Mouse (Mus musculus) cerebellum, adult (tissue): Measurements from ENCODE around the gene Gm12169.
"Not testable (repeated sequence)": the region's sequence is repeated elsewhere in the genome, so short reads cannot be mapped to it uniquely, and the experiment has no call there.

Experiments
- ATAC-seq: cut with Nextera tagmentation; 2 replicates; pipeline ENCODE4 v1.9.2; 2017; ENCODE audit warnings: mild to moderate bottlenecking, moderate library complexity, mixed read lengths; ENCODE audit not compliant: insufficient number of reproducible peaks, low FRiP score, low TSS enrichment

The Gm12169 gene

DNA sequence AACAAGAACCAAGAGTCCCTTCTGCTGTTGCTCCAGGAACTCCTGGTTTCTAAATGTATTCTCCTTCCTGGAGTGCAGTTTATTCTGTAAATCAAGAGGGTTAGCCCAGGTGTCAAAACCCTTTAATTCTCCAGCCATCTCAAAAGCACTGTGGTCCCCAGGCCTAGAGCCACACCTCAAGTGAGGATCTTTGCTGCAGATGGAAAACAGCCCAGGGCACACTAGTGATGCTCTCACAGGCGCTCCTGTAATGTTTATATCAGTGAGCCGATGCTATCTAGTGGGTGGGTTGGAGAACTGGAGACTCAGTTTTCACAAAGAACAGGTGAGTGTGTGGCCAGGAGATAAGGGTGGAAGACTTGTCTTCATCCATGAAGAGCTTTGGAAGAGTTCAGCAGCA lies at the start of gene Gm12169:
Gene Gm12169, plus strand, starts transcription at position 301 of the 400 bp plus-strand sequence.
- ATAC-seq: no peak

DNA sequence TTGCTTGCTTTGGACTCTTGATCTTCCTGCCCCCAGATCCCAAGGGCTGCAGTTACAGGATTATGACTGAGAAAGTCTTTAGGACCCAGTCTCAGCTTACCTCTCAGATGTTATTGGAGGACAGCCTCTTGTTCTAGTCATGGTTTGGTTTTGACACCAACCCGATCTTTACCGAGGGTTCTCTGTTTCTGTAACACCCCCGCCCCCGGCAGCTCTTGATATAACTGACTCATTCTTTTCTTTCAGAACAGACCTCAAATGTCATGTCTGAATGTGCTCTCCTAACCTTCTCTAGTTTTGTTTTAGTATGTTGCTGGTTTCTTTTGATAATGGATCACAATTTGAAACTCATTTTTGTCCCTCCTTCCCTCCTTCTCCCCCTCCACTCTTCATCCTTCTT lies 49.8 kb upstream of the Gm12169 start:
- no peak for ATAC-seq

GRCm38 (mm10) chr11:46479311-46479710 lies 44.7 kb upstream of the Gm12169 start:
- no peak for ATAC-seq

DNA sequence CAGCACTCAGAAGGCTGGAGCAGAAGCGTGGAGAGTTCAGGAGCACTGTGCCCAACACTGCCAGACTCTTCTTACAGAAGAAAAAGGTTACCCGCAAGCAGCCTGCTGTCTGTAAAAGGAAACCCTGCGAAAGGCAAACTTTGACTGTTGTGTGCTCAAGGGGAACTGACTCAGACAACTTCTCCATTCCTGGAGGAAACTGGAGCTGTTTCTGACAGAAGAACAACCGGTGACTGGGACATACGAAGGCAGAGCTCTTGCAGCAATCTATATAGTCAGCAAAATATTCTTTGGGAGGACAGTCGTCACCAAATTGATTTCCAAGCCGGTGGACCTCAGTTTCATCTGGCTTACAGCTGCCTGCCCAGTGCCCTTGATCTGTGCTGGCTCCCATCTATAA lies 43.5 kb upstream of the Gm12169 start:
- ATAC-seq: no peak

GRCm38 (mm10) chr11:46488231-46488630 lies 35.8 kb upstream of the Gm12169 start:
- ATAC-seq: peak; percentile 31; the same call in 1 of the 2 replicates

DNA sequence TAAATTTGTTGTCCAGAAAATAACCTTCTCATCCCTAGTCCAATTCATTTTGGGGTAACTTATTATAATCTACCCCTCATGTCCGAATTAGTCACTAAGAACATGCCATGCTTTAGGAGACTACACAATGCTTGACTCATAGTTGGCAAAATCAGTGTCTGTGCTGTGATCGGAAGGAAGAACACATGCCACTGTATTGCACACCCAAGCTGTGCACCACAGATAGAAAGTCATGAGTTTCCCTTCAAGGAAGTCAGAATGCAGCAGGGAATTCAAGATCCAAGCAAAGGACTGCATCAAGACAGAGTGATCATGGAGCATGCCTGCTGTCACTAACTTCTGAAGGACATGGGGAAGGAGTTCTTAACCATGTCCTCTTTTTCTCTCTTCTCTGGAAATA lies 35.4 kb upstream of the Gm12169 start:
- ATAC-seq: no peak

DNA sequence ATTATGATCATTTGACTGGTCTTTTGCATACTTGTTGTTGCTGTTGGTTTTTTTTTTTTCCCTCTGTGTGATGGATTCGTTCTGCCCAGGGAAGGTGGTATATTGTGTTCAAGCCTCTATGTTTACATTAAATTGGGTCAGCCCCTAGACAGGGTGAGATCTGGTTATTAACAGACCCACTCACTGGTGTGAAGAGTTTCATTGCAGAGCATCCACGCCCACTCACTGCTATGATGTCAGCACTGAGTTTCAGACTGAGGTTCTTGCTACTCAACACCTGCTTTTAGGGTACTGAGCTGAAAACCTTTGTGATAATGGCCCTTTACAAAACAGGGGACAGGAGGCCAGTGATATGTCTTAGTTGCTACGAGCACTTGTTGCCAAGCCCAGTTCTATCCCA lies 16.9 kb upstream of the Gm12169 start:
- ATAC-seq: no peak

DNA sequence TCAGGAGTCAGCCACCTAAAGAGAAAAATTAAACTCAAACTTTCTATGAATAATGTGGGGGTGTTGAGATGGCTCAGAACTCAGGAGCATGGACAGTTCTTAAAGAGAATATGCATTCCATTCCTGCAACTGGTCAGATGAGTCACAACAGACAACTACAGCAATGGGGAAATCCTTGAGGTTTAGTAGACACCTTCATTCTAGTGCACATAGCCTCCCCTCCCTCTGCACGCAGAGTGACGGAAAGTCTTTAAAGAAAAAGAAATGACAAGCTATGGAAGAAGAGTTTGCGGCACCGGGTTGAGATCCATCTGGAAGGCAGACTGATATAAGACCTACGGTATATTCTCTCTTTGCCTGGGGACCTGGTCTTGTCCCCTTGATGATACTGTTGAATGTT lies 14.1 kb upstream of the Gm12169 start:
- ATAC-seq: no peak

- not testable (repeated sequence) for ATAC-seq
Observed at GRCm38 (mm10) chr11:46521341-46521740, 2.7 kb upstream of the Gm12169 start.

DNA sequence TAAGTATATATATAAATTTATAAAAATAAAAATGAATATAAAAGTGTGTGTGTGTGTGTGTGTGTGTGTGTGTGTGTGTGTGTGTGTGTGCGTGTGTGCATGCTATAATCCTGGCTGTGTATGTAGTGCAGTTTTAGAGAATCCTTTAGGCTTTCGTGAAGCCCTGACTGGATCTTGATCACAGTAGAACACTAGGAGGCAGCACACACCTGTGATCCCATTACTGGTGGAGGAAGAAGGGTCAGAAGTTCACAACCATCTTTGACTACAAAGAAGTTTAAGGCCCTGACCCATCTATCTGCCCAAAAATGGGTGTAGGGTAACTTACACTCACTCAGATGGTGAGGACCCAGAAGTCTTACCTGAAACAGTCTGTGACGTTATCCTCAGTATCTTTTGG lies 1.3 kb upstream of the Gm12169 start:
- ATAC-seq: no peak

- ATAC-seq: no peak
Observed at GRCm38 (mm10) chr11:46530149-46530548, 6.1 kb downstream of the Gm12169 start.

- no peak for ATAC-seq
Observed at GRCm38 (mm10) chr11:46536978-46537377, 13.0 kb downstream of the Gm12169 start.

DNA sequence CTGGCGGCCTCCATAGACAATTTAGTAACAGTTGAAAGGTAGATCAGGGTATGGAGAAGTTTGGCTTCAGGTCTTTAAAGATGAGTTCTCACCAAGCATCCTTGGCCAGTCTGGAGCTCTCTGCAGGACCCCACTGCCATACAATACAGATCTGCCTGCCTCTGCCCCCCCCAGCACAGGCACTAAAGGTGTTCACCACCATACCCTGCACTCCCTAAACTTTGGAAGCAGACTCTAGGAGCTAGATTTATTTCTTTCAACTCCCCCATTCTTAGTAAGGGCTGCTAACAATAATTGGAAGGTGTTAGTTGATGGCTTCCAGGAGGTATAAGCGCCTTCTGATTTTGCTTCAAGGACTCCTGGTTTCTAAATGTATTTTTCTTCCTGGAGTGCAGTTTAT lies 19.5 kb downstream of the Gm12169 start:
- no peak for ATAC-seq

DNA sequence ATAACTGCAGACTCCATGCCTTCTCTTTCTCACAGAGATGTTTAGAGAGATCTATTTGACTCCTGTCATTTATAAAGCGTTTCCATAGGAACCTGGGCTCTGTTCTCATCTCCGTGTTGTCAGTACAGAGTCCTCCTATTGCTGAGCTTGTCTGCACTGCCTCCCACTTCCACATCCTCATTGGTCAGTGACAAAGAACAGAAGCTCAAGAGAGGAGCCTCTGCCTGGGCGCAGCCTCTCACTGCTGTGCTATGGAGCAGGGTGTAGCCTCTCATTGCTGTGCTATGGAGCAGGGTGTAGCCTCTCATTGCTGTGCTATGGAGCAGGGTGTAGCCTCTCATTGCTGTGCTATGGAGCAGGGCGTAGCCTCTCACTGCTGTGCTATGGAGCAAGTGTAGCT lies 25.7 kb downstream of the Gm12169 start:
- no peak for ATAC-seq

DNA sequence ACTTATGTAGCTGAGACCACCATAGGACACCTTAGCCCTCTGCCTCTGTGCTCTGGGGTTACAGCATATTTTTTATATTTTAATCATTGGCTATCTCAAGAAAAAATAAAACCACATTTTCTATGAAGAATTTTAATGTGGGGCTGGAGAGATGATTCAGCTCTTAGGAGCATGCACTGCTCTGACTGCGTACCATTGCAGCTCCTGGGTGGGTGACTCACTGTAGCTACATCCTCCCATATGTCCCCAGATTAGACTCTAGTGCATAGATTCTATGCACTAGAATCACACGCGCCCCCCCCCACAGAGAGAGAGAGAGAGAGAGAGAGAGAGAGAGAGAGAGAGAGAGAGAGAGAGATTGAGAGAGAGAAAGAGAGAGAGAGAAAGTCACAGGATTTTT lies 28.7 kb downstream of the Gm12169 start:
- ATAC-seq: no peak

DNA sequence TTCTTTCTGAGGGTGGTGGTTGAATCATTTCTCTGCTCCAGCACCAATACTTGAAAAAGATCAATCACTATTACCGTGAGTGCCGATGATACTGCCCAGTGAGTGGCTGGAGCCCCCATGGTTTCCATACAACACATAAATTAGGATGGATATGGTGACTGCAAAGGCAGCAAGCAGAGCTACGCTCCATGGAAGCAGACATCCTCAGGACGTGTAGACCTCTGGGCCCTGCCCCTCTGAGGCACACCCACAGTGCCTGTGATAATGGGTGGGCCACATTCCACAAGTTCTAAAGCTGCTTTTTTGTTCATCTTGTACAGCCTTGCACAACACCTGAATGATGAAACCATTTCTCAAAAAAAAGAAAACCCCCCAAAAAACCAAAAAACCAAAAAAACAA lies 37.1 kb downstream of the Gm12169 start:
- no peak for ATAC-seq

GRCm38 (mm10) chr11:46564671-46565070 lies 40.7 kb downstream of the Gm12169 start:
- no peak for ATAC-seq

GRCm38 (mm10) chr11:46565967-46566366 lies 42.0 kb downstream of the Gm12169 start:
- ATAC-seq: no peak

GRCm38 (mm10) chr11:46569107-46569506 lies 45.1 kb downstream of the Gm12169 start:
- ATAC-seq: no peak

- no peak for ATAC-seq
Observed at GRCm38 (mm10) chr11:46571327-46571726, 47.3 kb downstream of the Gm12169 start, which contains the start of gene BC053393. BC053393 (plus strand) TSS chr11:46571536.

- ATAC-seq: no peak
Observed at GRCm38 (mm10) chr11:46578771-46579281, 54.8 kb downstream of the Gm12169 start.

- no peak for ATAC-seq
Observed at GRCm38 (mm10) chr11:46580428-46580827, 56.4 kb downstream of the Gm12169 start.

GRCm38 (mm10) chr11:46582741-46583140 lies 58.7 kb downstream of the Gm12169 start:
- ATAC-seq: no peak
